Mouse (Mus musculus) lung, postnatal 0 days (tissue): ENCODE data around the gene Id1.

Source experiments
- CTCF ChIP-seq: IDR thresholded peaks from 2 replicates; pipeline ENCODE4 v1.5.1; 2016; ENCODE audit warnings: antibody characterized with exemption, mild to moderate bottlenecking
- EP300 ChIP-seq: IDR thresholded peaks from 2 replicates; pipeline ENCODE4 v1.6.1; 2016; ENCODE audit warnings: antibody characterized with exemption, mild to moderate bottlenecking, control low read depth

DNA sequence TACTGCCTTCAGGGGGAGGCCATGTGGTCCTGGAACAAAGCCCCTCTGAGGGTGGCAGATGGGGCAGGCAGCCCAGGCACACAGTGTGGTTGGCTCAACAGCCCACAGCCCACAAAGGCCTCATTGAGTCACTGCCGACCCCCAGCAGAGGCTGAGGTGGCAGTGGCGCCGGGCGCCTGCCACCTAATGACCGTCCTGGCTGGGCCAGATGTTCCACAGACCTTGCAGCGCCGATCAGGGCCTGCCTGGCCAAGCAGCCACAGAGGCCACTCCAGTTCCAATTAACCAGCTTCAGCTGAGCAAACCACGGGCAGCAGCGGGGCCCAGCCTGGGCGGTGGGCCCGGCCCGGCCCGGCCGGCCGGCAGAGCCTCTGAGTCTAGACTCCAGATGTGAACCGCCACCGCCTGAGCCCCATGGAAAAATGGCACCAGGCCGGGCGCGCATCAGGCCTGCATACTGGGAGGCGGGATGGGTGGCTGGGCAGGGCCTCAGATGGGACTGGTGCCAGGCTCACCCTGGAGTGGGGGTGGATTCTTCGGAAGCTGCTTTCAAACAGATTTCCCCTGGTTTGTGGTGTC lies 30.0 kb upstream of the Id1 start:
- TF ChIP-seq EP300 (no peak), CTCF (no peak)
